Mouse (Mus musculus): Measurements from ENCODE around the gene Lrrc47. TPM values are rescaled to one million over a fixed set of nuclear protein-coding genes. Genes with fewer than 3 reads are reported as not detected.

The Lrrc47 gene
- polyA plus RNA-seq, 1 experiment from 2014 or later: 22.7 TPM

DNA sequence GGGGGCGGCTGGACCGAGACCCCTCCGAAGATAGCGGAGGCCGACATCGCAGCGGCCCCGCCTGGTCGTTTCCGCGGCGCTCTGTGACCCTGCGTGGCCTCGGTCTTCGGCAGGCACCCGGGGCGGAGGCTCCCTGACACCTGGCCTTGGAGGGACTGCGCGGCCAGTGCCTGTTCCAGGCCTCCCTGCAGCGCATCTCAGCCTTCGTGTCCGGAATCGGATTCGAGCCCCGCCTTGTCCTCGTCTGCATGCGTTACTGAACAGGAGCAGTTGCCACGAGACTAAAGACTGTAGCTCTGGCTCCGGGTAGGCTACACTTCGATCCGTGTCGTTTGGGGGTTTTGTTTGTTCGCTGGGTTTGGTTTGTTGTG is 36.3 kb upstream of the Lrrc47 start:
- H3K4me3 ChIP-seq (replicated peaks; ENCODE audit: low read depth, low read length): peak overlapping the region; percentile 94
- peaks cover 4% of the 10 kb centered on the region for H3K4me1 ChIP-seq (replicated peaks; ENCODE audit: insufficient read depth, low read length)
- under 1% methylated on average over 30 of the region's 33 CpGs for WGBS
- H3K4me2 ChIP-seq (ENCODE audit: low read length): peak overlapping the region; percentile 92
- DNase-seq (ENCODE audit: low spot score) (peak; percentile 18), ATAC-seq (replicated peaks; ENCODE audit: low FRiP score, low read depth) (peak; percentile 45; the same call in 1 of the 2 replicates)
- TF ChIP-seq CTCF (IDR thresholded peaks at IDR 0.05; ENCODE audit: low read depth): no peak
- H3K9ac ChIP-seq (ENCODE audit: low read depth, low read length): peak overlapping the region; percentile 88
- H3K27ac ChIP-seq: peak overlapping the region; percentile 68; the same call in 1 of the 2 replicates
- H3K9me3 ChIP-seq (replicated peaks; ENCODE audit: low read length): no peaks in the 10 kb centered on the region
- peaks cover 18% of the 10 kb centered on the region for H3K36me3 ChIP-seq (ENCODE audit: insufficient read depth, low read length)
- H3K27me3 ChIP-seq (ENCODE audit: insufficient read depth, low read length): no peaks in the 10 kb centered on the region

DNA sequence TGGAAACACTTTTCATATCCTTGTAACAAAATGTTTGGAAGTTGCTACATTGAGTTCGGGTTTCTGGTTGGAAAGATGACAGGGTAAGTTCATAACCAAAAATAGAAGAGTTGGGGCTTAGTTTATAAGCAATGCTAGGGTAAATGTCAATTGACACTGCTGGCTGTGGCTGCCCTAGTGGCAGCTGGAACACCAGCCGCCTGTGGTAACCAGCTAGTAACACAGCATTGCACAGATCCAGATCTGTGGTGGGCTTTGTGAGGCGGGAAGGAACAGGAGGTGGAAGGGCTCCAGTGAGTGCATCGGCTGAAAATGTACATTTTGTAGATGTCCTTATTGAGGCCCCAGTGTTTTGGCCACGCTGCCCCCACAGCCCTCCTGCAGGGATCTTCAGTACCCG is 35.8 kb upstream of the Lrrc47 start:
- peak overlapping the region; percentile 94 for H3K4me3 ChIP-seq (replicated peaks; ENCODE audit: low read depth, low read length)
- peak; percentile 4 for DNase-seq (ENCODE audit: low spot score)
- 39% methylated on average over 6 of the region's 6 CpGs for WGBS
- no peaks in the 10 kb centered on the region for H3K9me3 ChIP-seq (replicated peaks; ENCODE audit: low read length)
- H3K27me3 ChIP-seq (ENCODE audit: insufficient read depth, low read length): no peaks in the 10 kb centered on the region
- H3K9ac ChIP-seq (ENCODE audit: low read depth, low read length): peak overlapping the region; percentile 88
- no peak overlapping the region for H3K27ac ChIP-seq
- peak overlapping the region; percentile 92 for H3K4me2 ChIP-seq (ENCODE audit: low read length)
- TF ChIP-seq CTCF (IDR thresholded peaks at IDR 0.05; ENCODE audit: low read depth): 0 out of 2 replicates have a peak, but pooled peaks have one; percentile 8
- H3K36me3 ChIP-seq (ENCODE audit: insufficient read depth, low read length): peaks cover 14% of the 10 kb centered on the region
- peaks cover 4% of the 10 kb centered on the region for H3K4me1 ChIP-seq (replicated peaks; ENCODE audit: insufficient read depth, low read length)
- ATAC-seq (replicated peaks; ENCODE audit: low FRiP score, low read depth): no peak

- WGBS: 82% methylated on average over 10 of the region's 10 CpGs
- no peak for ATAC-seq (replicated peaks; ENCODE audit: low FRiP score, low read depth)
- no peak for TF ChIP-seq CTCF (IDR thresholded peaks at IDR 0.05; ENCODE audit: low read depth)
Observed at GRCm38 (mm10) chr4:153979243-153979642, 32.3 kb upstream of the Lrrc47 start.

GRCm38 (mm10) chr4:153980470-153980869 is 31.1 kb upstream of the Lrrc47 start:
- ATAC-seq (replicated peaks; ENCODE audit: low FRiP score, low read depth) (no peak), DNase-seq (ENCODE audit: low spot score) (no peak)
- Histone ChIP-seq H3K27me3 (ENCODE audit: insufficient read depth, low read length) (no peaks in the 10 kb centered on the region), H3K4me3 (replicated peaks; ENCODE audit: low read depth, low read length) (no peak overlapping the region), H3K27ac (no peak overlapping the region), H3K9me3 (replicated peaks; ENCODE audit: low read length) (no peaks in the 10 kb centered on the region), H3K36me3 (ENCODE audit: insufficient read depth, low read length) (peaks cover 46% of the 10 kb centered on the region), H3K4me2 (ENCODE audit: low read length) (no peak overlapping the region), H3K4me1 (replicated peaks; ENCODE audit: insufficient read depth, low read length) (peaks cover 4% of the 10 kb centered on the region), H3K9ac (ENCODE audit: low read depth, low read length) (no peak overlapping the region)
- 94% methylated on average over 11 of the region's 11 CpGs for WGBS
- no peak for TF ChIP-seq CTCF (IDR thresholded peaks at IDR 0.05; ENCODE audit: low read depth)

More at GRCm38 (mm10) chr4:153979243-153979642, 32.3 kb upstream of the Lrrc47 start:
- Histone ChIP-seq H3K4me3 (replicated peaks; ENCODE audit: low read depth, low read length) (no peak overlapping the region), H3K27me3 (ENCODE audit: insufficient read depth, low read length) (no peaks in the 10 kb centered on the region), H3K4me2 (ENCODE audit: low read length) (no peak overlapping the region), H3K9ac (ENCODE audit: low read depth, low read length) (no peak overlapping the region), H3K27ac (no peak overlapping the region), H3K36me3 (ENCODE audit: insufficient read depth, low read length) (peaks cover 34% of the 10 kb centered on the region), H3K9me3 (replicated peaks; ENCODE audit: low read length) (no peaks in the 10 kb centered on the region), H3K4me1 (replicated peaks; ENCODE audit: insufficient read depth, low read length) (peaks cover 4% of the 10 kb centered on the region)
- DNase-seq (ENCODE audit: low spot score): no peak

- Histone ChIP-seq H3K4me3 (replicated peaks; ENCODE audit: low read depth, low read length) (no peak overlapping the region), H3K9me3 (replicated peaks; ENCODE audit: low read length) (no peaks in the 10 kb centered on the region), H3K4me2 (ENCODE audit: low read length) (no peak overlapping the region), H3K36me3 (ENCODE audit: insufficient read depth, low read length) (peaks cover 76% of the 10 kb centered on the region), H3K27me3 (ENCODE audit: insufficient read depth, low read length) (no peaks in the 10 kb centered on the region), H3K9ac (ENCODE audit: low read depth, low read length) (no peak overlapping the region), H3K4me1 (replicated peaks; ENCODE audit: insufficient read depth, low read length) (no peaks in the 10 kb centered on the region), H3K27ac (no peak overlapping the region)
- TF ChIP-seq CTCF (IDR thresholded peaks at IDR 0.05; ENCODE audit: low read depth): no peak
- ATAC-seq (replicated peaks; ENCODE audit: low FRiP score, low read depth) (no peak), DNase-seq (ENCODE audit: low spot score) (no peak)
- WGBS: 90% methylated on average over 10 of the region's 10 CpGs
Observed at GRCm38 (mm10) chr4:153992715-153993114, 18.8 kb upstream of the Lrrc47 start.

DNA sequence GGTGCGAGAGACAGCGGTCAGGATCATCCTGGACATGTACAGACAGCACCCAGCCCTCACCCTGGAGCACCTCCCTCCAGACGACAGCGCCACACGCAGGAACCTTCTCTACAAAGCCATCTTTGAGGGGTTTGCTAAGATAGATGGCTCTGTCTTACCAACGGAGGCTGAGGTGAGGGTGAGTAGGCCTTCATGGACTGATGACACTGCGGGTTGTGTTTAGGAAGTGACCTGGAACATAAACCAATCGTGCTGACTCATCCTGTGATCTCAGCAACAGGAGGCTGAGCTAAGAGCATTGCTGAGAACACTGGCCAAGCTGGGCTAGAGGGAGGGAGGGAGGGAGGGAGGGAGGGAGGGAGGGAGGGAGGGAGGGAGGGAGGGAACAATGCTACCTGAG is 18.0 kb upstream of the Lrrc47 start:
- ATAC-seq (replicated peaks; ENCODE audit: low FRiP score, low read depth) (no peak), DNase-seq (ENCODE audit: low spot score) (no peak)
- H3K27me3 ChIP-seq (ENCODE audit: insufficient read depth, low read length): no peaks in the 10 kb centered on the region
- 86% methylated on average over 8 of the region's 8 CpGs for whole genome bisulfite sequencing
- no peaks in the 10 kb centered on the region for H3K4me1 ChIP-seq (replicated peaks; ENCODE audit: insufficient read depth, low read length)
- H3K4me3 ChIP-seq (replicated peaks; ENCODE audit: low read depth, low read length): no peak overlapping the region
- H3K27ac ChIP-seq: no peak overlapping the region
- no peak overlapping the region for H3K9ac ChIP-seq (ENCODE audit: low read depth, low read length)
- H3K9me3 ChIP-seq (replicated peaks; ENCODE audit: low read length): no peaks in the 10 kb centered on the region
- no peak for TF ChIP-seq CTCF (IDR thresholded peaks at IDR 0.05; ENCODE audit: low read depth)
- H3K36me3 ChIP-seq (ENCODE audit: insufficient read depth, low read length): peaks cover 76% of the 10 kb centered on the region
- H3K4me2 ChIP-seq (ENCODE audit: low read length): no peak overlapping the region

DNA sequence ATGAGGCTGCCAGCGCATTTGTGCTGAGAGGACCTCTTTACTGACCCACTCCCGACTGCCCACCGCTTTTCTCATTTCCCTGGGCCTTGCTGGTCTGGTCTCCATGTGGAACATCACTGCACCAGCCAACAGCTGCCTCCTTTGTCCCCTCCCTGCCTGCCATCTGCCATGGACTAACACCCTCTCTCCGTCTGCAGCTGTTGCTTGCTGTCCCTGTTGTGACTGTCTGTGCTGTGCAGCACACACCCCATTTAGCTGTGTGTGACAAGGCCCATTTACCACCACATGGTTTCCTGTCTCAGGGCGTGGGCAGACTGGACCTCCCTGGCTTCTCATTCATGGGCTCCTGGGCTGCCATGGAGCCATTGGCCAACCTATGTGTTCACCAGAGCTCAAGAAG is 6.0 kb upstream of the Lrrc47 start:
- ATAC-seq (replicated peaks; ENCODE audit: low FRiP score, low read depth) (no peak), DNase-seq (ENCODE audit: low spot score) (no peak)
- no peaks in the 10 kb centered on the region for H3K27me3 ChIP-seq (ENCODE audit: insufficient read depth, low read length)
- no peak overlapping the region for H3K9ac ChIP-seq (ENCODE audit: low read depth, low read length)
- no peaks in the 10 kb centered on the region for H3K9me3 ChIP-seq (replicated peaks; ENCODE audit: low read length)
- H3K4me2 ChIP-seq (ENCODE audit: low read length): no peak overlapping the region
- no peaks in the 10 kb centered on the region for H3K4me1 ChIP-seq (replicated peaks; ENCODE audit: insufficient read depth, low read length)
- TF ChIP-seq CTCF (IDR thresholded peaks at IDR 0.05; ENCODE audit: low read depth): no peak
- no peak overlapping the region for H3K4me3 ChIP-seq (replicated peaks; ENCODE audit: low read depth, low read length)
- WGBS: 90% methylated on average over 5 of the region's 5 CpGs
- no peak overlapping the region for H3K27ac ChIP-seq
- H3K36me3 ChIP-seq (ENCODE audit: insufficient read depth, low read length): peaks cover 22% of the 10 kb centered on the region

All from kidney, postnatal 0 days (tissue).